In the genomic region with DNA sequence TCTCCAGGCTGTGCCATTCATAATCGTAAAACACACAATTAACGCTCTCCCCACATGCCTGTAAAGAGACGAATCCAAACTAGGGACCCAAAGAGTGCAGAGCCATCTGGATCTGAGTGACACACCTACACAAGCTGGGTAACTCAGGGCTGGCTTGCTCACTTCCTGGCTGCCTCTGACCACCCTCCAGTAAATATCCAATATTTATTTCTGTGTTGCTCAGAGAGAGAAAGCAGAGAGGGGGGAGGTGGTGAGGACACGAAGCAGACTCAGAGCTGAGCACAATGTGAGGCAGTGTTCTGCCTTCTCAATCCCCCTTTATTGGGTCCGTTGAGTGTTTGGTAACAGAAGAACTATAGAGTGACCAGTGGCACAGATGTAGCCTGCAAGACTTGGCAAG, we compare ENCODE assay signal across 13 mouse cellular contexts.
DNase-seq lines count a peak whose midpoint lies in the region; ATAC-seq lines count a peak whose summit lies in the region.
"Had no signal": no experiment of that assay in that cellular context is flagged by ENCODE, and none has a peak within 500 bp of the region (broad histone marks: within the 10 kb centered on the region; RNA-seq: fewer than 3 reads in every experiment).

No protein-coding gene starts in this region.

- no peak overlapping the region for H3K4me3 ChIP-seq in forebrain, embryonic 12.5 days (replicated peaks)
- no peak overlapping the region for H3K4me3 ChIP-seq in forebrain, embryonic 11.5 days (ENCODE audit: low read depth, low read length)
- no peak overlapping the region for H3K4me3 ChIP-seq in midbrain, embryonic 14.5 days (replicated peaks; ENCODE audit: low read depth, low read length)
- H3K4me3 ChIP-seq in midbrain, embryonic 11.5 days (ENCODE audit: low read depth, low read length): no peak overlapping the region
- no peak overlapping the region for H3K4me3 ChIP-seq in hindbrain, embryonic 15.5 days
- no peak overlapping the region for H3K4me3 ChIP-seq in neural tube, embryonic 13.5 days
- H3K4me3 ChIP-seq: heart, embryonic 13.5 days had no signal

- ATAC-seq in forebrain, embryonic 12.5 days (ENCODE audit: low FRiP score): no peak
- ATAC-seq in forebrain, embryonic 11.5 days (replicated peaks; ENCODE audit: low FRiP score): no peak
- ATAC-seq in midbrain, embryonic 14.5 days (ENCODE audit: low FRiP score, low TSS enrichment): no peak
- ATAC-seq in midbrain, embryonic 11.5 days (ENCODE audit: low FRiP score): no peak
- peak; percentile 39 for ATAC-seq in hindbrain, embryonic 15.5 days (ENCODE audit: low FRiP score, low read depth)
- peak; percentile 64 for ATAC-seq in neural tube, embryonic 13.5 days (ENCODE audit: low read depth)

- H3K27ac ChIP-seq in forebrain, embryonic 12.5 days: 0 out of 2 replicates have a peak overlapping the region, but pooled peaks have one; percentile 31
- no peak overlapping the region for H3K27ac ChIP-seq in forebrain, embryonic 11.5 days (ENCODE audit: low read depth, low read length)
- peak overlapping the region; percentile 9; the same call in 1 of the 2 replicates for H3K27ac ChIP-seq in midbrain, embryonic 14.5 days (replicated peaks; ENCODE audit: low read depth, low read length)
- H3K27ac ChIP-seq in midbrain, embryonic 11.5 days (ENCODE audit: low read depth, low read length): no peak overlapping the region
- peak overlapping the region; percentile 28 for H3K27ac ChIP-seq in hindbrain, embryonic 15.5 days (replicated peaks)
- H3K27ac ChIP-seq in neural tube, embryonic 13.5 days (replicated peaks): peak overlapping the region; percentile 85
- H3K27ac ChIP-seq: heart, embryonic 13.5 days had no signal

- WGBS in forebrain, embryonic 12.5 days: 64% methylated on average over 5 of the region's 5 CpGs
- WGBS in forebrain, embryonic 11.5 days: 81% methylated on average over 5 of the region's 5 CpGs
- WGBS in midbrain, embryonic 14.5 days: 58% methylated on average over 5 of the region's 5 CpGs
- 84% methylated on average over 5 of the region's 5 CpGs for WGBS in midbrain, embryonic 11.5 days
- 26% methylated on average over 5 of the region's 5 CpGs for WGBS in hindbrain, embryonic 15.5 days
- WGBS in neural tube, embryonic 13.5 days: 27% methylated on average over 5 of the region's 5 CpGs

- H3K36me3 ChIP-seq in forebrain, embryonic 12.5 days (replicated peaks): no peaks in the 10 kb centered on the region
- H3K36me3 ChIP-seq in forebrain, embryonic 11.5 days (ENCODE audit: control insufficient read depth, insufficient read depth, low read length): no peaks in the 10 kb centered on the region
- H3K36me3 ChIP-seq in midbrain, embryonic 14.5 days (ENCODE audit: control insufficient read depth, insufficient read depth, low read length): no peaks in the 10 kb centered on the region
- H3K36me3 ChIP-seq in midbrain, embryonic 11.5 days (ENCODE audit: control insufficient read depth, insufficient read depth, low read length): no peaks in the 10 kb centered on the region
- no peaks in the 10 kb centered on the region for H3K36me3 ChIP-seq in hindbrain, embryonic 15.5 days
- no peaks in the 10 kb centered on the region for H3K36me3 ChIP-seq in neural tube, embryonic 13.5 days
- H3K36me3 ChIP-seq: heart, embryonic 13.5 days had no signal

- no peaks in the 10 kb centered on the region for H3K9me3 ChIP-seq in forebrain, embryonic 12.5 days
- no peaks in the 10 kb centered on the region for H3K9me3 ChIP-seq in forebrain, embryonic 11.5 days (ENCODE audit: control insufficient read depth, low read length)
- H3K9me3 ChIP-seq in midbrain, embryonic 14.5 days (ENCODE audit: control insufficient read depth, low read length): no peaks in the 10 kb centered on the region
- H3K9me3 ChIP-seq in midbrain, embryonic 11.5 days (ENCODE audit: control insufficient read depth, low read length): no peaks in the 10 kb centered on the region
- no peaks in the 10 kb centered on the region for H3K9me3 ChIP-seq in hindbrain, embryonic 15.5 days
- no peaks in the 10 kb centered on the region for H3K9me3 ChIP-seq in neural tube, embryonic 13.5 days
- H3K9me3 ChIP-seq: heart, embryonic 13.5 days had no signal

- H3K9ac ChIP-seq in forebrain, embryonic 12.5 days: no peak overlapping the region
- no peak overlapping the region for H3K9ac ChIP-seq in forebrain, embryonic 11.5 days (ENCODE audit: low read length)
- H3K9ac ChIP-seq in midbrain, embryonic 14.5 days (replicated peaks; ENCODE audit: low read length): no peak overlapping the region
- H3K9ac ChIP-seq in midbrain, embryonic 11.5 days (ENCODE audit: low read length): no peak overlapping the region
- no peak overlapping the region for H3K9ac ChIP-seq in hindbrain, embryonic 15.5 days
- no peak overlapping the region for H3K9ac ChIP-seq in neural tube, embryonic 13.5 days
- H3K9ac ChIP-seq: heart, embryonic 13.5 days had no signal

- H3K4me1 ChIP-seq in forebrain, embryonic 12.5 days: peaks cover 59% of the 10 kb centered on the region
- peaks cover 4% of the 10 kb centered on the region; the same call in 1 of the 2 replicates for H3K4me1 ChIP-seq in forebrain, embryonic 11.5 days (replicated peaks; ENCODE audit: control insufficient read depth, insufficient read depth, low read length)
- H3K4me1 ChIP-seq in midbrain, embryonic 14.5 days (ENCODE audit: control insufficient read depth, insufficient read depth, low read length): peaks cover 66% of the 10 kb centered on the region
- peaks cover 8% of the 10 kb centered on the region; the same call in 1 of the 2 replicates for H3K4me1 ChIP-seq in midbrain, embryonic 11.5 days (ENCODE audit: control insufficient read depth, insufficient read depth, low read length)
- H3K4me1 ChIP-seq in hindbrain, embryonic 15.5 days (replicated peaks): peaks cover 76% of the 10 kb centered on the region
- peaks cover 91% of the 10 kb centered on the region for H3K4me1 ChIP-seq in neural tube, embryonic 13.5 days (replicated peaks)

- no peak overlapping the region for H3K4me2 ChIP-seq in forebrain, embryonic 12.5 days
- no peak overlapping the region for H3K4me2 ChIP-seq in forebrain, embryonic 11.5 days (ENCODE audit: low read depth, low read length, severe bottlenecking)
- no peak overlapping the region for H3K4me2 ChIP-seq in midbrain, embryonic 14.5 days (ENCODE audit: low read length)
- no peak overlapping the region for H3K4me2 ChIP-seq in midbrain, embryonic 11.5 days
- H3K4me2 ChIP-seq in hindbrain, embryonic 15.5 days: 0 out of 2 replicates have a peak overlapping the region, but pooled peaks have one; percentile 1
- H3K4me2 ChIP-seq in neural tube, embryonic 13.5 days: peak overlapping the region; percentile 13
- H3K4me2 ChIP-seq: heart, embryonic 13.5 days had no signal

- intact Hi-C loops in heart, postnatal 14 days (cut with DNase I): no loop called here

- DNase-seq in forebrain, embryonic 11.5 days (ENCODE audit: low spot score): no peak
- peak; percentile 9 for DNase-seq in midbrain, embryonic 14.5 days
- no peak for DNase-seq in midbrain, embryonic 11.5 days (ENCODE audit: low spot score, missing footprints)
- no peak for DNase-seq in cerebellum, adult 9-10 months
- DNase-seq in heart, postnatal 14 days: no peak
- DNase-seq: cerebellum, adult 11 months; kidney, adult 18-20 months; lung, adult 18-20 months; right cerebral cortex, postnatal 4 days had no signal

- H3K27me3 ChIP-seq in forebrain, embryonic 12.5 days: no peaks in the 10 kb centered on the region
- no peaks in the 10 kb centered on the region for H3K27me3 ChIP-seq in forebrain, embryonic 11.5 days (ENCODE audit: control insufficient read depth, insufficient read depth, low read length)
- no peaks in the 10 kb centered on the region for H3K27me3 ChIP-seq in midbrain, embryonic 14.5 days (ENCODE audit: control insufficient read depth, insufficient read depth, low read length)
- no peaks in the 10 kb centered on the region for H3K27me3 ChIP-seq in midbrain, embryonic 11.5 days (ENCODE audit: control insufficient read depth, insufficient read depth, low read length)
- no peaks in the 10 kb centered on the region for H3K27me3 ChIP-seq in hindbrain, embryonic 15.5 days
- H3K27me3 ChIP-seq in neural tube, embryonic 13.5 days: no peaks in the 10 kb centered on the region
- H3K27me3 ChIP-seq: heart, embryonic 13.5 days had no signal

Comparison
In these comparisons a context has a peak if more than half of its experiments do, and no peak if none do; other contexts are left out.
1. H3K27ac ChIP-seq: peak in forebrain, embryonic 12.5 days (single experiment), midbrain, embryonic 14.5 days (single experiment), hindbrain, embryonic 15.5 days (single experiment) and neural tube, embryonic 13.5 days (single experiment); none in forebrain, embryonic 11.5 days (single experiment) and midbrain, embryonic 11.5 days (single experiment).
2. ATAC-seq: peak in hindbrain, embryonic 15.5 days (single experiment) and neural tube, embryonic 13.5 days (single experiment); none in forebrain, embryonic 12.5 days (single experiment), forebrain, embryonic 11.5 days (single experiment), midbrain, embryonic 14.5 days (single experiment) and midbrain, embryonic 11.5 days (single experiment).
3. H3K4me2 ChIP-seq: peak in hindbrain, embryonic 15.5 days (single experiment) and neural tube, embryonic 13.5 days (single experiment); none in forebrain, embryonic 12.5 days (single experiment), forebrain, embryonic 11.5 days (single experiment), midbrain, embryonic 14.5 days (single experiment) and midbrain, embryonic 11.5 days (single experiment).